In the genomic region with DNA sequence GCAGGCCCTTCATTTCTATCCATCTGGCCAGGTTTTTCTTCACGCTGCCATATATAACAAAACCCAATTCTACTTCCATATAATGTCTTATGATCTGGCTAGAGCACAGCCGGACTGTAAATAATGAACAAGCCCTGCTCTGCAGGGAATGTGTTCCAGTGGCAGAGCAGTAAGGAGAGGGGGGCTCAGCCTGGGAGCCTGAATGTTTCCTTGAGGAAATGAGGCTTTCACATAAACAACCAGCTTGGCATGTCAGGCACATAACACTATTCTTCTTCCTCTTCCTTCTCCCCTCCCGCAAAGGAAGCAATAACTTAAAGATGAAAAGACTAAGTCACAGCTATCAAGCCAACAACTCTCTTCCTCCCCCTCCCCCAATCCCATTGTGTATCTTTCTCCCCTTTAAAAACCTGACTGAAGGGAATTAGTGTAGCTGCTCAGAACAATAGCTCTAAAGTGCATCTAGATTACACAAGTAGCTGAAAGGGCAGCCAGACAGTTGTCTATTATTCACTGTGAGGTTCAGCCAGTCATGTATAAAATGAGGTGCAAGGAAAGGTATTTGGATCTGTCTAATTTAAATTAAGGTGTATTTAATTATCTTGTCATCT, we compare ENCODE assay signal across 8 mouse cellular contexts. TPM values are rescaled to one million over a fixed set of nuclear protein-coding genes. Genes with fewer than 3 reads are reported as not detected.
DNase-seq lines count a peak whose midpoint lies in the region; ATAC-seq and TF ChIP-seq lines count a peak whose summit lies in the region.
"Had no signal": no experiment of that assay in that cellular context is flagged by ENCODE, and none has a peak within 500 bp of the region (broad histone marks: within the 10 kb centered on the region; RNA-seq: fewer than 3 reads in every experiment).

No protein-coding gene starts in this region.

- ATAC-seq in lung, embryonic 14.5 days (ENCODE audit: insufficient read depth): peak; percentile 65; the same call in 1 of the 2 replicates
- peak; percentile 30; the same call in 1 of the 2 replicates for ATAC-seq in common myeloid progenitor, adult 5-6 weeks (replicated peaks; ENCODE audit: low read depth, poor library complexity, severe bottlenecking)
- no peak for ATAC-seq in hindbrain, postnatal 0 days
- peak; percentile 71; the same call in 1 of the 2 replicates for ATAC-seq in neural tube, embryonic 14.5 days (ENCODE audit: low read depth)

- H3K9ac ChIP-seq in lung, embryonic 14.5 days: no peak overlapping the region
- no peak overlapping the region for H3K9ac ChIP-seq in hindbrain, postnatal 0 days (replicated peaks; ENCODE audit: low read length)
- no peak overlapping the region for H3K9ac ChIP-seq in neural tube, embryonic 14.5 days (replicated peaks; ENCODE audit: low read depth, low read length)

- 43% methylated on average over 3 of the region's 3 CpGs for WGBS in lung, embryonic 14.5 days
- 32% methylated on average over 3 of the region's 3 CpGs for WGBS in hindbrain, postnatal 0 days
- 18% methylated on average over 3 of the region's 3 CpGs for WGBS in neural tube, embryonic 14.5 days

- H3K4me3 ChIP-seq in lung, embryonic 14.5 days (ENCODE audit: low read depth, low read length): no peak overlapping the region
- H3K4me3 ChIP-seq in hindbrain, postnatal 0 days (ENCODE audit: low read length): no peak overlapping the region
- H3K4me3 ChIP-seq in neural tube, embryonic 14.5 days (ENCODE audit: low read depth, low read length): no peak overlapping the region
- no peak overlapping the region for H3K4me3 ChIP-seq in gastrocnemius, adult 2 months

- H3K27me3 ChIP-seq in lung, embryonic 14.5 days (ENCODE audit: insufficient read depth, low read length): 0 out of 2 replicates have a peak, but pooled peaks cover 4% of the 10 kb centered on the region
- no peaks in the 10 kb centered on the region for H3K27me3 ChIP-seq in hindbrain, postnatal 0 days (ENCODE audit: insufficient read depth, low read length)
- no peaks in the 10 kb centered on the region for H3K27me3 ChIP-seq in neural tube, embryonic 14.5 days (ENCODE audit: control insufficient read depth, insufficient read depth, low read length)

- peak; percentile 63 for DNase-seq in lung, embryonic 14.5 days
- no peak for DNase-seq in lung, postnatal 25 days (ENCODE audit: low spot score)
- DNase-seq in hindbrain, postnatal 0 days (ENCODE audit: low spot score): peak; percentile 4
- no peak for DNase-seq in gastrocnemius, adult 2 months
- no peak for DNase-seq in heart, adult 18-20 months
- DNase-seq: cerebellum, adult 9-10 months had no signal

- no peak overlapping the region; the same call in 1 of the 2 replicates for H3K27ac ChIP-seq in lung, embryonic 14.5 days (ENCODE audit: low read depth)
- no peak overlapping the region for H3K27ac ChIP-seq in hindbrain, postnatal 0 days
- peak overlapping the region; percentile 44; the same call in 1 of the 2 replicates for H3K27ac ChIP-seq in neural tube, embryonic 14.5 days (ENCODE audit: low read depth, low read length)
- H3K27ac ChIP-seq in gastrocnemius, adult 2 months: no peak overlapping the region

- no peaks in the 10 kb centered on the region for H3K36me3 ChIP-seq in lung, embryonic 14.5 days (ENCODE audit: insufficient read depth)
- H3K36me3 ChIP-seq in hindbrain, postnatal 0 days (ENCODE audit: insufficient read depth, low read length): no peaks in the 10 kb centered on the region
- H3K36me3 ChIP-seq in neural tube, embryonic 14.5 days (ENCODE audit: control insufficient read depth, insufficient read depth, low read length): no peaks in the 10 kb centered on the region

- no peak overlapping the region for H3K4me2 ChIP-seq in lung, embryonic 14.5 days
- H3K4me2 ChIP-seq in hindbrain, postnatal 0 days (ENCODE audit: low read depth, low read length): no peak overlapping the region
- no peak overlapping the region; the same call in 1 of the 2 replicates for H3K4me2 ChIP-seq in neural tube, embryonic 14.5 days (ENCODE audit: low read depth, low read length)

- 0 out of 2 replicates have a peak, but pooled peaks cover 3% of the 10 kb centered on the region for H3K4me1 ChIP-seq in lung, embryonic 14.5 days (ENCODE audit: insufficient read depth)
- no peaks in the 10 kb centered on the region for H3K4me1 ChIP-seq in hindbrain, postnatal 0 days (ENCODE audit: insufficient read depth, low read length)
- peaks cover 8% of the 10 kb centered on the region for H3K4me1 ChIP-seq in neural tube, embryonic 14.5 days (ENCODE audit: control insufficient read depth, insufficient read depth, low read length)

- intact Hi-C loops in gastrocnemius, adult 2 months (cut with DNase I): no loop called here

- no peak for TF ChIP-seq CTCF in lung, embryonic 14.5 days (IDR thresholded peaks at IDR 0.05; ENCODE audit: low read depth)
- no peak for TF ChIP-seq CTCF in hindbrain, postnatal 0 days (IDR thresholded peaks at IDR 0.05; ENCODE audit: low read depth)
- TF ChIP-seq CTCF in gastrocnemius, adult 2 months (IDR thresholded peaks at IDR 0.05): no peak

- H3K9me3 ChIP-seq in lung, embryonic 14.5 days (ENCODE audit: low read depth, low read length): no peaks in the 10 kb centered on the region
- no peaks in the 10 kb centered on the region for H3K9me3 ChIP-seq in hindbrain, postnatal 0 days (ENCODE audit: low read length)
- H3K9me3 ChIP-seq in neural tube, embryonic 14.5 days (ENCODE audit: control insufficient read depth, low read length): no peaks in the 10 kb centered on the region

RNA-seq across cellular contexts. Expression of a gene that starts 8.9 kb away (rescaled TPM):
- polyA plus RNA-seq in lung, embryonic 14.5 days (2014; fragmentation: Nextera tagmentation; extraction: Ambion mirVana): 55.1 and 59.7 TPM in 2 replicates
- 25.1 and 26.1 TPM in 2 replicates for total RNA-seq in common myeloid progenitor, adult 5-6 weeks (2017)
- total RNA-seq in hindbrain, postnatal 0 days (2014; rRNA removed): 12.9 and 13.5 TPM in 2 replicates
- 16.8 and 18.0 TPM in 2 replicates for polyA plus RNA-seq in hindbrain, postnatal 0 days (2015; fragmentation: Nextera tagmentation; extraction: Ambion mirVana)
- polyA plus RNA-seq in neural tube, embryonic 14.5 days (2014; fragmentation: Nextera tagmentation; extraction: Ambion mirVana): 15.6 and 22.9 TPM in 2 replicates
- total RNA-seq in gastrocnemius, adult 2 months (2021): 1 to 10 TPM in 1 of 2 experiments, under 1 TPM in 1; 0.86 to 1.1 TPM
- total RNA-seq in heart, adult 18-20 months (2021): under 1 TPM; 0.62 to 0.80 TPM

RNA-seq across cellular contexts. Expression of a gene that starts 26.3 kb away (rescaled TPM):
- 0.05 and 0.11 TPM in 2 replicates for polyA plus RNA-seq in lung, embryonic 14.5 days (2014; fragmentation: Nextera tagmentation; extraction: Ambion mirVana)
- not detected in 2 replicates for total RNA-seq in common myeloid progenitor, adult 5-6 weeks (2017)
- total RNA-seq in hindbrain, postnatal 0 days (2014; rRNA removed): not detected in 2 replicates
- polyA plus RNA-seq in hindbrain, postnatal 0 days (2015; fragmentation: Nextera tagmentation; extraction: Ambion mirVana): not detected in 2 replicates
- 0.12 TPM in 1 of 2 replicates, not detected in the other for polyA plus RNA-seq in neural tube, embryonic 14.5 days (2014; fragmentation: Nextera tagmentation; extraction: Ambion mirVana)
- total RNA-seq in gastrocnemius, adult 2 months (2021): under 1 TPM; 0.06 to 0.08 TPM
- not detected for total RNA-seq in heart, adult 18-20 months (2021)

RNA-seq across cellular contexts. Expression of a gene that starts 59.5 kb away (rescaled TPM):
- 80.4 and 85.9 TPM in 2 replicates for polyA plus RNA-seq in lung, embryonic 14.5 days (2014; fragmentation: Nextera tagmentation; extraction: Ambion mirVana)
- 87.6 and 91.5 TPM in 2 replicates for total RNA-seq in common myeloid progenitor, adult 5-6 weeks (2017)
- 23.9 and 52.3 TPM in 2 replicates for total RNA-seq in hindbrain, postnatal 0 days (2014; rRNA removed)
- 58.2 and 62.2 TPM in 2 replicates for polyA plus RNA-seq in hindbrain, postnatal 0 days (2015; fragmentation: Nextera tagmentation; extraction: Ambion mirVana)
- 29.6 and 38.1 TPM in 2 replicates for polyA plus RNA-seq in neural tube, embryonic 14.5 days (2014; fragmentation: Nextera tagmentation; extraction: Ambion mirVana)
- 10 to 100 TPM; 34.6 to 37.2 TPM for total RNA-seq in gastrocnemius, adult 2 months (2021)
- 10 to 100 TPM; 49.2 to 50.0 TPM for total RNA-seq in heart, adult 18-20 months (2021)

Comparison
In these comparisons a context has a peak if more than half of its experiments do, and no peak if none do; other contexts are left out.
1. DNase-seq: peak in lung, embryonic 14.5 days (single experiment) and hindbrain, postnatal 0 days (single experiment); none in lung, postnatal 25 days (single experiment), gastrocnemius, adult 2 months (single experiment) and heart, adult 18-20 months (0 of 2).